ENCODE assay signal across 9 mouse cellular contexts in the genomic region with DNA sequence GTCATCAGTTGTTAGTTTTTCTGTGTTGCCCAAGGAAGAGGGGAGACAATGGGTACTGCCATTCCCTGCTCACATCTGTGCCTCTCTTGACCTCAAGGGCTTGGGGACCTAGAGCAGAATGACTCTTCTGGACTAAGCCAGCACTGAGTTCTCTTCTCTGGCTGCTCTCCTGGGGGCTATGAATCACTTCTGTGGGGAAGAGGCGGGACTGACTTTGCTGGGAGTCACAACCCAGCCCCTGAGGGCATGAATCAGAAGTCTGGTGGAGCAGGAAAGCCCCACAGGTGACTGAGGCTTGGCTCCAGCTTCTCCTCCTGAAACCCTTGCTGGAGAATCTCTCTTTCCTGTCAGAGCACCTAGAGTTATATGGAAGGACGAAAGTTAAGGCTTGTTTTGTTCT. TPM values are rescaled to one million over a fixed set of nuclear protein-coding genes. Genes with fewer than 3 reads are reported as not detected.
DNase-seq lines count a peak whose midpoint lies in the region; ATAC-seq and TF ChIP-seq lines count a peak whose summit lies in the region.
"Had no signal": no experiment of that assay in that cellular context is flagged by ENCODE, and none has a peak within 500 bp of the region (broad histone marks: within the 10 kb centered on the region; RNA-seq: fewer than 3 reads in every experiment).

No protein-coding gene starts in this region.

- no peaks in the 10 kb centered on the region for H3K27me3 ChIP-seq in megakaryocyte, embryonic 14.5 days (replicated peaks)
- H3K27me3 ChIP-seq in heart, embryonic 13.5 days (replicated peaks) = no peaks in the 10 kb centered on the region
- H3K27me3 ChIP-seq: embryonic facial prominence, embryonic 12.5 days had no signal

- H3K9me3 ChIP-seq in megakaryocyte, embryonic 14.5 days = no peaks in the 10 kb centered on the region
- no peaks in the 10 kb centered on the region for H3K9me3 ChIP-seq in heart, embryonic 13.5 days
- H3K9me3 ChIP-seq: embryonic facial prominence, embryonic 12.5 days had no signal

- no peak overlapping the region for H3K9ac ChIP-seq in heart, embryonic 13.5 days
- H3K9ac ChIP-seq: embryonic facial prominence, embryonic 12.5 days had no signal

- no peak for TF ChIP-seq CTCF in olfactory bulb, adult 2 months (IDR thresholded peaks at IDR 0.05; ENCODE audit: insufficient read depth, low read depth, low read length)

- no peak for TF ChIP-seq POLR2A in olfactory bulb, adult 2 months (IDR thresholded peaks at IDR 0.05; ENCODE audit: insufficient read depth, low read depth, low read length)

- ATAC-seq in megakaryocyte, adult 5-6 weeks (ENCODE audit: poor library complexity, severe bottlenecking) = no peak
- ATAC-seq in heart, embryonic 13.5 days (ENCODE audit: extremely low read depth, insufficient number of reproducible peaks, low FRiP score, low TSS enrichment) = no peak

- H3K36me3 ChIP-seq in megakaryocyte, embryonic 14.5 days (replicated peaks; ENCODE audit: low read length) = peaks cover 72% of the 10 kb centered on the region
- H3K36me3 ChIP-seq in heart, embryonic 13.5 days = peaks cover 14% of the 10 kb centered on the region
- H3K36me3 ChIP-seq: embryonic facial prominence, embryonic 12.5 days had no signal

- H3K4me1 ChIP-seq in megakaryocyte, embryonic 14.5 days = peaks cover 99% of the 10 kb centered on the region
- H3K4me1 ChIP-seq in heart, embryonic 13.5 days = peaks cover 55% of the 10 kb centered on the region
- peaks cover 41% of the 10 kb centered on the region for H3K4me1 ChIP-seq in olfactory bulb, adult 2 months (ENCODE audit: control insufficient read depth, insufficient read depth, low read length)

- peak overlapping the region; percentile 6 for H3K4me3 ChIP-seq in megakaryocyte, embryonic 14.5 days (replicated peaks)
- no peak overlapping the region for H3K4me3 ChIP-seq in heart, embryonic 13.5 days
- no peak overlapping the region for H3K4me3 ChIP-seq in olfactory bulb, adult 2 months (ENCODE audit: insufficient read depth, low read depth, low read length)
- H3K4me3 ChIP-seq: embryonic facial prominence, embryonic 12.5 days had no signal

- DNase-seq in adrenal gland, adult 2 months = peak; percentile 91
- DNase-seq in layer of hippocampus, adult 11-12 months (ENCODE audit: low spot score) = no peak
- no peak for DNase-seq in frontal cortex, postnatal 10 days (ENCODE audit: low spot score in 2 of 2)
- no peak for DNase-seq in yolk sac, embryonic 10.5 days (ENCODE audit: low spot score)

- H3K4me2 ChIP-seq in heart, embryonic 13.5 days = peak overlapping the region; percentile 41
- H3K4me2 ChIP-seq: embryonic facial prominence, embryonic 12.5 days had no signal

- H3K27ac ChIP-seq in heart, embryonic 13.5 days (replicated peaks) = peak overlapping the region; percentile 78
- peak overlapping the region; percentile 98 for H3K27ac ChIP-seq in olfactory bulb, adult 2 months (ENCODE audit: insufficient read depth, low read depth, low read length)
- H3K27ac ChIP-seq: embryonic facial prominence, embryonic 12.5 days had no signal

- 82% methylated on average over 2 of the region's 2 CpGs for WGBS in heart, embryonic 13.5 days
- 36% methylated on average over 2 of the region's 2 CpGs for WGBS in olfactory bulb, adult 2 months

RNA-seq across cellular contexts. Expression of a gene that starts 12.1 kb away (rescaled TPM):
- polyA plus RNA-seq in megakaryocyte, embryonic 14.5 days (2012; ENCODE audit: insufficient read depth, low replicate concordance) = 2.4 and 10.3 TPM in 2 replicates
- total RNA-seq in megakaryocyte, adult 5-6 weeks (2015) = 32.6 and 39.0 TPM in 2 replicates
- 46.7 and 47.2 TPM in 2 replicates for total RNA-seq in megakaryocyte, adult 5-6 weeks (2017)
- 10 to 100 TPM; 69.6 to 90.3 TPM for total RNA-seq in adrenal gland, adult 2 months (2021)
- 20.6 and 28.6 TPM in 2 replicates for polyA plus RNA-seq in adrenal gland, adult 2 months (2012; rRNA removed)
- polyA plus RNA-seq in heart, embryonic 13.5 days (2015; fragmentation: Nextera tagmentation; extraction: Ambion mirVana) = 28.8 and 31.0 TPM in 2 replicates
- polyA plus RNA-seq in olfactory bulb, adult 2 months (2012; ENCODE audit: insufficient read depth, insufficient read length, low replicate concordance, missing spikeins) = not detected in 2 replicates
